ENCODE assay signal across 8 mouse cellular contexts in genomic region chr9:65398279-65398678, GRCm38 (mm10). TPM values are rescaled to one million over a fixed set of nuclear protein-coding genes. Genes with fewer than 3 reads are reported as not detected.
A peak's percentile ranks its signal among the peaks of the same experiment; 100 is the strongest.
DNase-seq lines count a peak whose midpoint lies in the region; ATAC-seq and TF ChIP-seq lines count a peak whose summit lies in the region.

Rasl12 (plus strand) TSS chr9:65398506.

- H3K4me1 ChIP-seq in cerebellum, adult 2 months (ENCODE audit: control insufficient read depth, insufficient read depth, low read length): no peaks in the 10 kb centered on the region
- peaks cover 6% of the 10 kb centered on the region; the same call in 1 of the 2 replicates for H3K4me1 ChIP-seq in forebrain, postnatal 0 days (ENCODE audit: insufficient read depth)
- peaks cover 14% of the 10 kb centered on the region for H3K4me1 ChIP-seq in lung, embryonic 16.5 days (replicated peaks; ENCODE audit: control insufficient read depth, insufficient read depth, low read length)

- no peaks in the 10 kb centered on the region for H3K27me3 ChIP-seq in cerebellum, adult 2 months (ENCODE audit: control insufficient read depth, insufficient read depth, low read length)
- H3K27me3 ChIP-seq in forebrain, postnatal 0 days (ENCODE audit: insufficient read depth, low read length): no peaks in the 10 kb centered on the region
- H3K27me3 ChIP-seq in lung, embryonic 16.5 days (ENCODE audit: control insufficient read depth, insufficient read depth, low read depth, low read length): no peaks in the 10 kb centered on the region

- H3K4me3 ChIP-seq in cerebellum, adult 2 months (replicated peaks; ENCODE audit: insufficient read depth, low read depth, low read length): peak within 1 kb of the TSS; percentile 25
- peak within 1 kb of the TSS; percentile 44 for H3K4me3 ChIP-seq in forebrain, postnatal 0 days (ENCODE audit: low read depth, low read length)
- peak within 1 kb of the TSS; percentile 63 for H3K4me3 ChIP-seq in lung, embryonic 16.5 days (ENCODE audit: low read length)

- H3K36me3 ChIP-seq in forebrain, postnatal 0 days (ENCODE audit: insufficient read depth): no peaks in the 10 kb centered on the region
- no peaks in the 10 kb centered on the region for H3K36me3 ChIP-seq in lung, embryonic 16.5 days (ENCODE audit: control insufficient read depth, insufficient read depth, low read length)

- TF ChIP-seq POLR2A in cerebellum, adult 2 months (IDR thresholded peaks at IDR 0.05; ENCODE audit: borderline replicate concordance, insufficient read depth, low read length): no peak

- ATAC-seq in forebrain, postnatal 0 days: peak; percentile 84
- peak; percentile 78 for ATAC-seq in lung, embryonic 16.5 days (ENCODE audit: low read depth)

- WGBS in cerebellum, adult 2 months: 1% methylated on average over 24 of the region's 24 CpGs
- under 1% methylated on average over 24 of the region's 24 CpGs for WGBS in forebrain, postnatal 0 days
- WGBS in lung, embryonic 16.5 days: under 1% methylated on average over 24 of the region's 24 CpGs

- H3K9ac ChIP-seq in forebrain, postnatal 0 days: peak within 1 kb of the TSS; percentile 51
- H3K9ac ChIP-seq in lung, embryonic 16.5 days (ENCODE audit: low read length): peak within 1 kb of the TSS; percentile 76

- DNase-seq in MN1 (ENCODE audit: low spot score): peak; percentile 57
- DNase-seq in cerebellum, adult 2 months: peak; percentile 35 to 41
- peak; percentile 58 for DNase-seq in forebrain, postnatal 0 days
- peak; percentile 73 to 75 for DNase-seq in heart, postnatal 36 days
- DNase-seq in layer of hippocampus, adult 8-10 months (ENCODE audit: low spot score in 2 of 2): peak; percentile 30 to 36
- peak; percentile 33 for DNase-seq in ovary, postnatal 10 days (ENCODE audit: low spot score)
- peak; percentile 59 for DNase-seq in thymus, postnatal 25 days

- H3K4me2 ChIP-seq in forebrain, postnatal 0 days (ENCODE audit: low read depth): peak within 1 kb of the TSS; percentile 77
- peak within 1 kb of the TSS; percentile 72 for H3K4me2 ChIP-seq in lung, embryonic 16.5 days (ENCODE audit: low read depth, low read length)

- H3K27ac ChIP-seq in cerebellum, adult 2 months (ENCODE audit: insufficient read depth, low read length): no peak within 1 kb of the TSS
- no peak within 1 kb of the TSS for H3K27ac ChIP-seq in forebrain, postnatal 0 days (ENCODE audit: low read depth, low read length)
- H3K27ac ChIP-seq in lung, embryonic 16.5 days (ENCODE audit: low read length): peak within 1 kb of the TSS; percentile 31; the same call in 1 of the 2 replicates

- no peak for TF ChIP-seq CTCF in cerebellum, adult 2 months (IDR thresholded peaks at IDR 0.05; ENCODE audit: borderline replicate concordance, insufficient read depth, low read depth, low read length)
- TF ChIP-seq CTCF in forebrain, postnatal 0 days (IDR thresholded peaks at IDR 0.05; ENCODE audit: low read depth): no peak

- intact Hi-C loops in heart, postnatal 36 days (cut with DNase I): no loop called here

- H3K9me3 ChIP-seq in forebrain, postnatal 0 days (ENCODE audit: low read length): no peaks in the 10 kb centered on the region
- H3K9me3 ChIP-seq in lung, embryonic 16.5 days (ENCODE audit: control insufficient read depth, low read length): no peaks in the 10 kb centered on the region

RNA-seq across cellular contexts. Expression of gene Rasl12, which starts in this region (rescaled TPM):
- 6.3 and 7.4 TPM in 2 replicates for polyA plus RNA-seq in cerebellum, adult 2 months (2012; rRNA removed)
- total RNA-seq in forebrain, postnatal 0 days (2014; rRNA removed): 7.5 and 8.2 TPM in 2 replicates
- 4.2 and 4.6 TPM in 2 replicates for polyA plus RNA-seq in forebrain, postnatal 0 days (2015; fragmentation: Nextera tagmentation; extraction: Ambion mirVana)
- total RNA-seq in heart, postnatal 36 days (2021): 1 to 10 TPM; 8.4 to 9.2 TPM
- 1 to 10 TPM; 2.9 to 4.4 (median 3.8) TPM for total RNA-seq in layer of hippocampus, adult 8-10 months (2022)
- 53.8 and 55.8 TPM in 2 replicates for polyA plus RNA-seq in lung, embryonic 16.5 days (2015; fragmentation: Nextera tagmentation; extraction: Ambion mirVana)
